Mouse (Mus musculus): ENCODE measurements around the gene Izumo2.
A peak's percentile ranks its signal among the peaks of the same experiment; 100 is the strongest.
"Not testable (repeated sequence)": the region's sequence is repeated elsewhere in the genome, so short reads cannot be mapped to it uniquely, and the experiment has no call there.

The Izumo2 gene

GRCm38 (mm10) chr7:44697980-44698379 is 10.6 kb upstream of the Izumo2 start:
- no peak for DNase-seq (ENCODE audit: low read depth, low spot score)

- DNase-seq (ENCODE audit: low read depth, low spot score), result peak; percentile 64
Measured at GRCm38 (mm10) chr7:44701921-44702320, 6.6 kb upstream of the Izumo2 start.

GRCm38 (mm10) chr7:44702985-44703384 is 5.6 kb upstream of the Izumo2 start:
- no peak for DNase-seq (ENCODE audit: low read depth, low spot score)

- no peak for DNase-seq (ENCODE audit: low read depth, low spot score)
Measured at GRCm38 (mm10) chr7:44704363-44704762, 4.2 kb upstream of the Izumo2 start.

GRCm38 (mm10) chr7:44705086-44705485 is 3.5 kb upstream of the Izumo2 start:
- no peak for DNase-seq (ENCODE audit: low read depth, low spot score)

DNA sequence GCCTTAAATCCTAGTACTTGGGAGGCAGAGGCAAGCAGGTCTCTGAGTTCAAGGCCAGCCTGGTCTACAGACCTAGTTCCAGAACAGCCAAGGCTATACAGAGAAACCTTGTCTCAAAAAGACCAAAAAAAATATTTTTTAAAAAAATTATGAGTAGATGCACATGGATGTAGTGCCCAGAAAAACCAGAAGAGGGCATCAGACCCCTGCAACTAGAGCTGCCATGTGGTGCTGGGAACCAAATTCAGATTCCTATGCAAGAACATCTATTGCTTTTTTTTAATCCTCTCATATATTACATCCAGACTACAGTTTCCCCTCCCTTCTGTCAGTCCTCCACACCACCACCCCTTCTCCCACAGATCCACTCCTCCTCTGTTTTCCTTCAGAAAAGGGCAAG is 2.2 kb upstream of the Izumo2 start:
- DNase-seq (ENCODE audit: low read depth, low spot score), result no peak

- no peak for DNase-seq (ENCODE audit: low read depth, low spot score)
Measured at GRCm38 (mm10) chr7:44707169-44707675, 1.3 kb upstream of the Izumo2 start.

- DNase-seq (ENCODE audit: low read depth, low spot score), result not testable (repeated sequence)
Measured at GRCm38 (mm10) chr7:44708093-44708492, 449 bp upstream of the Izumo2 start.

GRCm38 (mm10) chr7:44709881-44710280 is 1.3 kb downstream of the Izumo2 start:
- DNase-seq (ENCODE audit: low read depth, low spot score), result no peak

DNA sequence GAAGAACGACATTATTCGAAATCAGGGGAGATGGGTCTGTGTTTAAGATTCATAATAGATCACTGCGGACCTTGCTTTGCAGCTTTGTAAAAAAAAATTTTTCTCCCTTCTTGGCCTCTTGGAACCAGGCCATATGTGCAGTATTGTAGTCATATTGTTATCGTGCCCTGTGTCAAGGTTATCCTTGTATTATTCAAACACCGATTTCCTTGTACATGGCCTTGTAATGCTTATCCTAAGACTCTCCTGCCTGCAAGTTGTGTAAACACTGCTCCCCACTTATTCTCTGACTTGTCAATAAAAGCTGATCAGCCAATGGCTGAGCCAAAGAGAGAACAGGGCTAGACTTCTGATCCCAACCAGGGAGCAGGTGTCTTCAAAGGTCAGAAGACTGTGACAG is 13.5 kb downstream of the Izumo2 start:
- no peak for DNase-seq (ENCODE audit: low read depth, low spot score)

DNA sequence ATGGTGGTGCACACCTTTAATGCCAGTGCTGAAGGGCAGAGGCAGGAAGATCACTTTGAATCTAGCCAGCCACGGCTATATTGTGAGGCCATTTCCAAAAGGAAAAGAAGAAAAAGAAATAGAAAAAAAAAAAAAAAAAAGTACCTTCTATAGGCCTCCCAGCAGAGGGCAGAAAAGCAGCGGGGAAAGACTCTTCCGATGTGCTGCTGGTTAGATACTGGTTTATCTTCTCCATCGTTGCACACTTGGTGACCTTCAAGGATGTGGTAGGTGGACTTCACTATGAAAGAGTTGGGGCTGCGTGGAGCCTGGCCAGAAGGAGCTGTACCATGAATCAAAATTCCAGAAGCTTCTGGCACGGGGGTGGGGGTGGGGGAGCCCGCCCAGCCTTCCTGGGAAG is 15.8 kb downstream of the Izumo2 start:
- peak; percentile 42 for DNase-seq (ENCODE audit: low read depth, low spot score)

DNA sequence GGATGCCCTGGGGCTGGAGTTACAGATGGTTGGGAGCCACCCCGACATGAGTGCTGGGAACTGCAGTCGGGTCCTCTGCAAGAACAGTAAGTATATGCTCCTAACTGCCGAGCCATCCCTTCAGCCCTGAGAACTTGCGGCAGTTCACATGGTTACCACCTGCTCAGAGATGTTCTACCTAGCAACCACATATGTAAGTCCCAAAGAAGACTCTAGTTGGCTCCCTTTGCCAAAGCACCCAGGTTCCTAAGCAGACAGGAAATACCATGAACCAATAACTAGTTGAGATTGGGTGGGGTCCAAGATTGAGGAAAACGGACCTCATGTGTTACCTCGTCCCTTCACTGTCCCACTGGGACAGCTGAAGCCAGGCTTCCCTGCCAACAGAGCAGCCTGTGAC is 17.8 kb downstream of the Izumo2 start:
- no peak for DNase-seq (ENCODE audit: low read depth, low spot score)

DNA sequence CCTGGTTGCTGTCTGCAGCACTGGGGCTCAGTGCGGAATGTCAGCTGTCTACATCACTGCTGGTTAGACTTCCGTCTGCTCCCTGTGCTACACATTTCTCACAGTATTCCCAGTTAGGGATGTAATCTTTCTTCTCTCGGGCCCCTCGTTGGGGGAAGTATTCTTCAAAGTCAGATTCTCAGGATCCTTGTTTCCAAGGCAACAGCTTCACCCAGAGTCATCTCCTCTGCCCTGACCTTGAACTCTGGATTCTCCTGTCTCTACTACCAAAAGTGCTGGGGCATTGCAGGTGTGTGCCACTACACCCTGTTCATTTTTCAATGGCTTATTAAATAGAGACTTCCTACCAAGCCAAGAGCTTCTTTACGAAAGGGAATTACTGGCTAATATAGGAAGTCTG is 18.6 kb downstream of the Izumo2 start:
- no peak for DNase-seq (ENCODE audit: low read depth, low spot score)

DNA sequence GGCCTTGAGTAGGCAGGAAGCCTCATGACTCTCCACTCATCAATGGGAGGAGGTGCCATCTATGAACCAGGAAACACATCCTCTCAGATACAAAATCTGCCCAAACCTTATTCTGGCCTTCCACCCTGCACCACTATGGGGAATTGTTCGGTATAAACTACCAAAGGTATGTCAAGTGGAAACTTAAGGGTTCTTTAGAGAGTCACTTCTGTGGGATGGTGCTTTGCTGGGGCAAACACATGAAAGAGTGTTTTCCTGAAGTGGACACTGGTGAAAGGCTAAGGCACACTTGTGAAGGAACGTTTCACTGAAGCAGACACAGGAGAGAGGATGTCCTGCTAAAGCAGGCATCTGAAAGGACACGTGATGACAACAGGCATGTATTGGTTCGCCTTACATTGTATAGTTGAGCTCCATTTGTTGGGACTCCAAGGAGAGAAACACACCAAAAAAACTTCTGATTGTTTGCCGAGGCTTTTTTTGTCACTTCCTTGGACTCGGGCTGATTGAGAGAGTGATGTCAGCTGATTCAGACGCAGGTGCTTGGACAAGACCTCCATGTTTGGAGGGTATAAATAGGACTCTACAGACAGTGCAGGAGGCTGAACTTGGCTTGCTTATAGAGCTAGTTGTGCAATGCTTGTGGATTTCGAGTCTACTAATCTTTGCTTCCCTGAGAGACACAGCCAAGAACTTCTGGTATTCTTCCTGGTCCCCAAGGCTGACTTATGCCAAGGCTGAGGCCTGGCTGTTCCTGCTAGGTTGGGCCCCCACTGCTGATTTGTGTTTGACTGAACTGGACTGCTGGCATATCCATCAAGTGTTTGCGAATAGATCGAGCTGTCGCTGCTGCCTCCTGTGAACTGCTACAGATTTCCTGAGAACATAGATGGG is 19.8 kb downstream of the Izumo2 start:
- DNase-seq (ENCODE audit: low read depth, low spot score), result no peak

DNA sequence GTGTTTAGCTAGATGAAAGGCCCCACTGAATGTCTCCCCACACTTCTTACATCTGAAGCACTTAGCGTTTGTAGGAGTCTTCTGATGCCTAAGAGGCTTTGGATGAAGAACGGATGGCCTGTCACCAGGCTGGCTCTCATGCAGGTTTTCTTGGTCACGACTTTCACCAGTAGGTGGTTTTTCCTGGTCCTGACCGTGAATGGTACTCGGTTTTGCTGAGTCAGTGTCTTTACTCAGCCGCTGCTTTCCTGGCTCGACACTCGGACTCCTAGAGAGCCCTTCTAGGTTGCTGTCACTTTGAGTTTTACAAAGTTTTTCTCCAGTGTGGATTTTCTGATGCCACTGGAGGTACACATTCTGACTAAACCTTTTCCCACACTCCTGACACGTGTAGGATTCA is 25.2 kb downstream of the Izumo2 start:
- no peak for DNase-seq (ENCODE audit: low read depth, low spot score)

DNA sequence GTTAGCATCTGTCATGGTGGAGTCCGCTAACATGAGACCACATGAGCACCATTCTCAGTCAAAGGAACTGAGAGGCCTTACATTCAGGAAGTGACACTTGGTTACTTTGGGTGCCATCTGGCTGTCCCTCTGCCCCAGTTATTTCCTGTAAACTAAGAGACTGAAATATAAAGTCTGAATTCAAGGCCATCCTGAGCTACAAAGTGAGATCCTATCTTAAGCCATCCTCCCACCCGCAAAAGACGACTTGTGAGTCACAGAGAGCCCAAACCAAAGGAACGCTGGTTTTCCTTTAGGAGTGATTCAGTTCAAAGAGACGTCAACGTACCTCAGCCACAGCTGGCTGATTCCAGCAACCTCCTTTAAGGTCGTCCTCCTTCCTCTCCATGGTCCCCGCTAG is 32.8 kb downstream of the Izumo2 start:
- no peak for DNase-seq (ENCODE audit: low read depth, low spot score)

DNA sequence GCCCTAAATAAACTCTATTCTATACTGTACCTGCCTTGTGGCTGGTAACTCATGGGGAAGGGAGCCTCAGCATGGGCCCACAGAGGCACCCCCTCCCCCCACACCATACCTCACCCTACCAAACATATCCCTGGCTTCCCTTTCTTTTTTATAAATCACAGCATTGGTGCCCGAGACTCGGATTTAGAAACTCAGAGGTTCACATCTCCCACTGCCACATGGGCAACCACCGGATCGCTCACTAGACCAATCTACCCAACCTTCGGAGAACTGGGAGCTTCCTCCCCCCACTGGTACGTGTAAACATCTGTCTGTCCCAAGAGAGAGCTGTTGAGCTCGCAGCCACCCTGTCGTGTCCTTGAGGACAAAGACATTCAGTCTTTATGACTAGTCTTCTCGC is 35.7 kb downstream of the Izumo2 start:
- no peak for DNase-seq (ENCODE audit: low read depth, low spot score)

DNA sequence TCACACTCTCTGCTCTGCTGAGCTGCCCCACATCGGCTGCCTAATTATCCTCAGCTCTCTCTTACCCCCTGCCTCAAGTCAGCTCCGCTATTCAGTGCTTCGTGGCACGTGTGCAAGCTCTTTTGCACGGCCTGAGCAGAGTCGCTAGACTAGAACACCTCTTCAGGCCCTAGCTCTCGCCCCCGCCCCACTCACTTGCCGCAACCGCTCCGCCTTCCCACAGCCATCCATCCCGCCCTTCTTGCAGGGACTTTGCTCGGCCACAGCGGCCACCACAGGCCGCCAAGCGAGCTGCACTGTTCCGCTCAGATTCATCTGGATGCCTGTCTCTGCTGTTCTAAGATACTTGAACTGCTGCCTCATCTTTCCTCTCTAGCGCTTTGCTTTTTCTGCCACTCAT is 36.5 kb downstream of the Izumo2 start:
- DNase-seq (ENCODE audit: low read depth, low spot score), result peak; percentile 49

- DNase-seq (ENCODE audit: low read depth, low spot score), result no peak
Measured at GRCm38 (mm10) chr7:44747115-44747514, 38.6 kb downstream of the Izumo2 start.

DNA sequence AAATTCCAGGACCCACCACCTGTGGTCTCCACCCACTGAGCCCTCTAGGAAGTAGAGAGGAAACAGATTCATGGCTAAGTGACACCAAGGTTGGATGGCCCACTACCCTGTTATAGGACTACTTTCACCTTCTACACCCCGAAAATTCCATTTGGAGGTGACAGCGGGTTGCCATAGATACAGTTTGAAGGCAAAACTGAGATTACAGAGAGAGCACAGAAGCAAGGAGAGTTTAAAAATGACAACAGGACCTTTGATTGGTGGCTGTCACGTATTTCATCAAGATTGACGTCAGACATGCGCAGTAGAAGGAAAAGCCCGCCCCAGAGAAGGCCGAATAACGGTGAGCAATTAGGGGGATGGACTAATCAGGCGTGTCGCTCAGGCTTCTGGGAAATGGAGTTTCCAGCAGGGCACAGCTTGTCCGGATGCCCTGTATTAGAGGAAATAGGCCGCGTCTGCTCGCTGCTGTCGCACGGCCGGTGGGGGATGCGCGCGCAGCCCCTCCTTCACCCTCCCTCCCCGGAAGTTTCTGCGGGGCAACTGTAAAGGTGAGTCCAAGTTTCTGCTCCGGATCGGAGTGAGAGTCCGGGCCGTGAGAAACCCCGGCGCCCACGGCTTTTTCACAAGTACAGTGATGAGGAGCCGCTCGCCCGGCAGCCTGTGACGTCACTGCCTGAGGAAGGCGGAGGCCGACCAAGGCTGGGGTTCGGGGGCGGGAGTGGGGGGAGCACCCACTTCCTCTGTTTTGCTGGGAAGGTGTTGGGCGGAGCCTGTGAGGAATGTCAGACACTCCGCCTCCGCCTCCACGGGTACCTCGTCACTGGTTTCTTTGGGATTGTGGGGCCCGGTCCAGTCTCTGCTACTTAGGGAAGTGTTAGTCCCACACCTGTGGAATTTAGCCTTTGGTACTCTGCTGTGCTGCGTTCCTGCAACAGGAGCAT is 39.8 kb downstream of the Izumo2 start, which contains the start of gene Vrk3:
Gene Vrk3 (plus strand): TSS at position 313 of the 944 bp plus-strand sequence.
- DNase-seq (ENCODE audit: low read depth, low spot score), result peak; percentile 93

- not testable (repeated sequence) for DNase-seq (ENCODE audit: low read depth, low spot score)
Measured at GRCm38 (mm10) chr7:44750950-44751349, 42.4 kb downstream of the Izumo2 start, which contains the start of gene Zfp473. TSS of gene Zfp473 (minus strand) at chr7:44751050.

- DNase-seq (ENCODE audit: low read depth, low spot score), result no peak
Measured at GRCm38 (mm10) chr7:44757164-44757563, 48.6 kb downstream of the Izumo2 start.
